Mouse (Mus musculus) embryonic fibroblast, embryonic 13.5 days (primary cell): ENCODE data around the gene Cpxm1.

ENCODE experiments used
- CTCF ChIP-seq: IDR thresholded peaks from 2 replicates; pipeline ENCODE4 v1.5.1; 2011; ENCODE audit warnings: mild to moderate bottlenecking, control low read depth, low read length, moderate library complexity, borderline replicate concordance; ENCODE audit not compliant: insufficient read depth
- POLR2A ChIP-seq: IDR thresholded peaks from 2 replicates; pipeline ENCODE4 v1.6.1; 2011; ENCODE audit warnings: low read depth, mild to moderate bottlenecking, control low read depth, low read length, moderate library complexity

GRCm38 (mm10) chr2:130365211-130366094 lies 31.9 kb downstream of the Cpxm1 start:
- TF ChIP-seq POLR2A (no peak), CTCF (no peak)
